Mouse (Mus musculus): ENCODE measurements around the gene Slc9a1.

- TF ChIP-seq CTCF (IDR thresholded peaks at IDR 0.05; ENCODE audit: extremely low read depth, insufficient read depth, insufficient read length, insufficient replicate concordance) (no peak), POLR2A (IDR thresholded peaks at IDR 0.05; ENCODE audit: low read depth, low read length) (no peak)
These were observed 2.8 kb downstream of the Slc9a1 start for GRCm38 (mm10) chr4:133372278-133372665.

Data from spleen, adult 2 months (tissue).